Mouse (Mus musculus): ENCODE data around the gene Pkp4. TPM values are rescaled to one million over a fixed set of nuclear protein-coding genes. Genes with fewer than 3 reads are reported as not detected.
A peak's percentile ranks its signal among the peaks of the same experiment; 100 is the strongest.

Gene Pkp4
- polyA plus RNA-seq, 1 experiment from 2014 or later, result 24.7 TPM

- Histone ChIP-seq H3K27ac (no peak overlapping the region), H3K4me1 (peaks cover 27% of the 10 kb centered on the region), H3K9ac (no peak overlapping the region), H3K36me3 (no peaks in the 10 kb centered on the region), H3K4me3 (replicated peaks) (no peak overlapping the region), H3K9me3 (replicated peaks) (no peaks in the 10 kb centered on the region), H3K27me3 (no peaks in the 10 kb centered on the region), H3K4me2 (no peak overlapping the region)
- no peak for ATAC-seq (replicated peaks; ENCODE audit: low FRiP score)
- WGBS, result 92% methylated on average over 9 of the region's 9 CpGs
These were observed 44.4 kb downstream of the Pkp4 start for GRCm38 (mm10) chr2:59205092-59205491.

GRCm38 (mm10) chr2:59206190-59206589 is 45.5 kb downstream of the Pkp4 start:
- ATAC-seq (replicated peaks; ENCODE audit: low FRiP score), result no peak
- WGBS, result 84% methylated on average over 2 of the region's 2 CpGs

GRCm38 (mm10) chr2:59207240-59207639 is 46.6 kb downstream of the Pkp4 start:
- no peak overlapping the region for H3K4me3 ChIP-seq (replicated peaks)
- 63% methylated on average over 4 of the region's 4 CpGs for WGBS
- peaks cover 27% of the 10 kb centered on the region for H3K4me1 ChIP-seq
- H3K9me3 ChIP-seq (replicated peaks), result no peaks in the 10 kb centered on the region
- no peak overlapping the region for H3K4me2 ChIP-seq
- H3K27ac ChIP-seq, result no peak overlapping the region
- H3K27me3 ChIP-seq, result no peaks in the 10 kb centered on the region
- ATAC-seq (replicated peaks; ENCODE audit: low FRiP score), result no peak
- H3K9ac ChIP-seq, result no peak overlapping the region
- H3K36me3 ChIP-seq, result no peaks in the 10 kb centered on the region

More at GRCm38 (mm10) chr2:59206190-59206589, 45.5 kb downstream of the Pkp4 start:
- no peaks in the 10 kb centered on the region for H3K27me3 ChIP-seq
- no peak overlapping the region for H3K27ac ChIP-seq
- H3K36me3 ChIP-seq, result no peaks in the 10 kb centered on the region
- H3K9me3 ChIP-seq (replicated peaks), result no peaks in the 10 kb centered on the region
- H3K4me1 ChIP-seq, result peaks cover 27% of the 10 kb centered on the region
- no peak overlapping the region for H3K4me2 ChIP-seq
- no peak overlapping the region for H3K4me3 ChIP-seq (replicated peaks)
- no peak overlapping the region for H3K9ac ChIP-seq

- WGBS, result 41% methylated on average over 5 of the region's 5 CpGs
These were observed 47.1 kb downstream of the Pkp4 start for GRCm38 (mm10) chr2:59207725-59208124.

GRCm38 (mm10) chr2:59208276-59208675 is 47.6 kb downstream of the Pkp4 start:
- Histone ChIP-seq H3K27me3 (no peaks in the 10 kb centered on the region), H3K4me2 (no peak overlapping the region), H3K27ac (no peak overlapping the region), H3K36me3 (no peaks in the 10 kb centered on the region), H3K9ac (no peak overlapping the region), H3K4me1 (peaks cover 20% of the 10 kb centered on the region), H3K9me3 (replicated peaks) (no peaks in the 10 kb centered on the region), H3K4me3 (replicated peaks) (no peak overlapping the region)
- WGBS, result 55% methylated on average over 9 of the region's 9 CpGs
- ATAC-seq (replicated peaks; ENCODE audit: low FRiP score), result no peak; the same call in 1 of the 2 replicates

More at GRCm38 (mm10) chr2:59207725-59208124, 47.1 kb downstream of the Pkp4 start:
- no peaks in the 10 kb centered on the region for H3K27me3 ChIP-seq
- H3K4me2 ChIP-seq, result no peak overlapping the region
- no peak overlapping the region for H3K4me3 ChIP-seq (replicated peaks)
- 0 out of 2 replicates have a peak, but pooled peaks have one; percentile 60 for ATAC-seq (replicated peaks; ENCODE audit: low FRiP score)
- no peak overlapping the region for H3K9ac ChIP-seq
- H3K9me3 ChIP-seq (replicated peaks), result no peaks in the 10 kb centered on the region
- H3K27ac ChIP-seq, result no peak overlapping the region
- peaks cover 24% of the 10 kb centered on the region for H3K4me1 ChIP-seq
- H3K36me3 ChIP-seq, result no peaks in the 10 kb centered on the region

- WGBS, result 84% methylated on average over 5 of the region's 5 CpGs
- no peak overlapping the region for H3K27ac ChIP-seq
- H3K27me3 ChIP-seq, result no peaks in the 10 kb centered on the region
- no peak overlapping the region for H3K9ac ChIP-seq
- no peak for ATAC-seq (replicated peaks; ENCODE audit: low FRiP score)
- no peaks in the 10 kb centered on the region for H3K36me3 ChIP-seq
- H3K4me3 ChIP-seq (replicated peaks), result no peak overlapping the region
- H3K9me3 ChIP-seq (replicated peaks), result no peaks in the 10 kb centered on the region
- H3K4me1 ChIP-seq, result peaks cover 17% of the 10 kb centered on the region
- no peak overlapping the region for H3K4me2 ChIP-seq
These were observed 50.4 kb downstream of the Pkp4 start for GRCm38 (mm10) chr2:59211051-59211450.

GRCm38 (mm10) chr2:59212430-59212829 is 51.8 kb downstream of the Pkp4 start:
- WGBS, result 88% methylated on average over 4 of the region's 4 CpGs
- peaks cover 7% of the 10 kb centered on the region for H3K36me3 ChIP-seq
- no peak overlapping the region for H3K27ac ChIP-seq
- no peaks in the 10 kb centered on the region for H3K9me3 ChIP-seq (replicated peaks)
- ATAC-seq (replicated peaks; ENCODE audit: low FRiP score), result no peak
- H3K4me2 ChIP-seq, result no peak overlapping the region
- H3K27me3 ChIP-seq, result no peaks in the 10 kb centered on the region
- no peak overlapping the region for H3K9ac ChIP-seq
- H3K4me3 ChIP-seq (replicated peaks), result no peak overlapping the region
- H3K4me1 ChIP-seq, result peaks cover 13% of the 10 kb centered on the region

- ATAC-seq (replicated peaks; ENCODE audit: low FRiP score), result no peak
- H3K27ac ChIP-seq, result no peak overlapping the region
- peaks cover 9% of the 10 kb centered on the region for H3K36me3 ChIP-seq
- peaks cover 9% of the 10 kb centered on the region for H3K4me1 ChIP-seq
- H3K4me2 ChIP-seq, result no peak overlapping the region
- H3K9me3 ChIP-seq (replicated peaks), result no peaks in the 10 kb centered on the region
- no peak overlapping the region for H3K9ac ChIP-seq
- no peak overlapping the region for H3K4me3 ChIP-seq (replicated peaks)
- WGBS, result 86% methylated on average over 1 of the region's 1 CpGs
- H3K27me3 ChIP-seq, result no peaks in the 10 kb centered on the region
These were observed 52.2 kb downstream of the Pkp4 start for GRCm38 (mm10) chr2:59212846-59213245.

GRCm38 (mm10) chr2:59217931-59218330 is 57.3 kb downstream of the Pkp4 start:
- Histone ChIP-seq H3K9ac (no peak overlapping the region), H3K4me1 (peaks cover 6% of the 10 kb centered on the region), H3K36me3 (peaks cover 15% of the 10 kb centered on the region), H3K4me3 (replicated peaks) (no peak overlapping the region), H3K4me2 (no peak overlapping the region), H3K27ac (no peak overlapping the region), H3K9me3 (replicated peaks) (no peaks in the 10 kb centered on the region), H3K27me3 (no peaks in the 10 kb centered on the region)
- no peak for ATAC-seq (replicated peaks; ENCODE audit: low FRiP score)
- WGBS, result 92% methylated on average over 6 of the region's 6 CpGs

- WGBS, result 37% methylated on average over 9 of the region's 9 CpGs
- H3K4me2 ChIP-seq, result no peak overlapping the region
- no peak overlapping the region for H3K9ac ChIP-seq
- H3K27me3 ChIP-seq, result no peaks in the 10 kb centered on the region
- no peaks in the 10 kb centered on the region for H3K9me3 ChIP-seq (replicated peaks)
- ATAC-seq (replicated peaks; ENCODE audit: low FRiP score), result no peak
- H3K4me1 ChIP-seq, result peaks cover 4% of the 10 kb centered on the region
- no peak overlapping the region for H3K4me3 ChIP-seq (replicated peaks)
- peak overlapping the region; percentile 68 for H3K27ac ChIP-seq
- peaks cover 15% of the 10 kb centered on the region for H3K36me3 ChIP-seq
These were observed 59.5 kb downstream of the Pkp4 start for GRCm38 (mm10) chr2:59219997-59220789.

- Histone ChIP-seq H3K27ac (no peak overlapping the region), H3K4me1 (peaks cover 11% of the 10 kb centered on the region; the same call in 1 of the 2 replicates), H3K9me3 (replicated peaks) (no peaks in the 10 kb centered on the region), H3K27me3 (no peaks in the 10 kb centered on the region), H3K9ac (no peak overlapping the region), H3K36me3 (no peaks in the 10 kb centered on the region), H3K4me3 (replicated peaks) (no peak overlapping the region), H3K4me2 (no peak overlapping the region)
- no peak for ATAC-seq (replicated peaks; ENCODE audit: low FRiP score)
- WGBS, result 83% methylated on average over 4 of the region's 4 CpGs
These were observed 65.7 kb downstream of the Pkp4 start for GRCm38 (mm10) chr2:59226383-59226782.

- Histone ChIP-seq H3K4me2 (no peak overlapping the region), H3K27ac (no peak overlapping the region), H3K27me3 (no peaks in the 10 kb centered on the region), H3K4me1 (peaks cover 11% of the 10 kb centered on the region; the same call in 1 of the 2 replicates), H3K9ac (no peak overlapping the region), H3K4me3 (replicated peaks) (no peak overlapping the region), H3K9me3 (replicated peaks) (no peaks in the 10 kb centered on the region), H3K36me3 (no peaks in the 10 kb centered on the region)
- 82% methylated on average over 3 of the region's 3 CpGs for whole genome bisulfite sequencing
- no peak for ATAC-seq (replicated peaks; ENCODE audit: low FRiP score)
These were observed 66.4 kb downstream of the Pkp4 start for GRCm38 (mm10) chr2:59227011-59227410.

All from kidney, embryonic 15.5 days (tissue).